In the genomic region with DNA sequence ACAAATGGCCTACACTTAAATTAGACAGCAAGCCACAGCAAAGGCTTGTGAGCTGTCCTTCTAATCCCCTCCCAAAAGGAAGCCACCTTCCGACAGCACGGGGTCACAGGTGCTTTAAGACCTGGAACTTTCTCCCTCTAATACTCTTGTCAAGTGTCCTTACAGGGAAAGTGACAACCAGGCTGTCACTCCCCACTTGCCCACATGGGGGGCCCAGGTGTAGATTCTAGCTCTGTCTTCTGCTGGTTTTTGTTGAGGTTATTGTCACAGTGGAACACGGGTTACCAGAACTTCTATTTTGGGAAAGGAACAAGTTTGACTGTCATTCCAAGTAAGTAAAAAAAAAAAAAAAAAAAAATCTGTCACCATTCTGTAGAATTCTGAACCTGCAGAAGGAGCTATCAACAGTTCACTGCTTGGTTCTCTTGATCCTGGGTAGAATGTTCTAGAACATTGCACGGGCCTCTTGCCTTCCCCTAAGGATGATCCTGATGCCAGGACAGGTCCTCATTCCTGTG, we compare ENCODE assay signal across 22 mouse cellular contexts.
DNase-seq lines count a peak whose midpoint lies in the region; ATAC-seq and TF ChIP-seq lines count a peak whose summit lies in the region.
"Had no signal": no experiment of that assay in that cellular context is flagged by ENCODE, and none has a peak within 500 bp of the region (broad histone marks: within the 10 kb centered on the region; RNA-seq: fewer than 3 reads in every experiment).

No protein-coding gene starts in this region.

- no peak overlapping the region for H3K9ac ChIP-seq in heart, embryonic 11.5 days (ENCODE audit: low read depth, low read length)
- H3K9ac ChIP-seq in heart, adult 2 months (ENCODE audit: low read depth, low read length), result no peak overlapping the region
- no peak overlapping the region for H3K9ac ChIP-seq in forebrain, postnatal 0 days
- no peak overlapping the region for H3K9ac ChIP-seq in forebrain, embryonic 15.5 days (replicated peaks)
- H3K9ac ChIP-seq: forebrain, embryonic 13.5 days; hindbrain, embryonic 15.5 days; kidney, embryonic 15.5 days; midbrain, embryonic 12.5 days had no signal

- no peaks in the 10 kb centered on the region for H3K9me3 ChIP-seq in heart, embryonic 11.5 days (replicated peaks; ENCODE audit: control insufficient read depth, low read length)
- H3K9me3 ChIP-seq in forebrain, postnatal 0 days (ENCODE audit: low read length), result no peaks in the 10 kb centered on the region
- no peaks in the 10 kb centered on the region for H3K9me3 ChIP-seq in forebrain, embryonic 15.5 days
- H3K9me3 ChIP-seq: forebrain, embryonic 13.5 days; hindbrain, embryonic 15.5 days; kidney, embryonic 15.5 days; midbrain, embryonic 12.5 days had no signal

- intact Hi-C loops in heart, adult 2 months (cut with DNase I), result loop anchor here (5.0 kb wide), 1 partner anchor 106 kb away; no protein-coding TSS in a partner anchor

- no peak overlapping the region for H3K4me3 ChIP-seq in heart, embryonic 11.5 days (ENCODE audit: low read depth, low read length)
- no peak overlapping the region for H3K4me3 ChIP-seq in heart, adult 2 months
- no peak overlapping the region for H3K4me3 ChIP-seq in spleen, adult 2 months (ENCODE audit: extremely low read depth, insufficient read depth, insufficient read length)
- H3K4me3 ChIP-seq in forebrain, postnatal 0 days (ENCODE audit: low read depth, low read length), result no peak overlapping the region
- no peak overlapping the region for H3K4me3 ChIP-seq in forebrain, embryonic 15.5 days
- H3K4me3 ChIP-seq: forebrain, embryonic 13.5 days; hindbrain, embryonic 15.5 days; kidney, embryonic 15.5 days; midbrain, embryonic 12.5 days had no signal

- TF ChIP-seq CTCF in heart, adult 2 months (IDR thresholded peaks at IDR 0.05), result no peak
- TF ChIP-seq CTCF in spleen, adult 2 months (IDR thresholded peaks at IDR 0.05; ENCODE audit: extremely low read depth, insufficient read depth, insufficient read length, insufficient replicate concordance), result no peak
- no peak for TF ChIP-seq CTCF in forebrain, postnatal 0 days (IDR thresholded peaks at IDR 0.05; ENCODE audit: low read depth)

- H3K27ac ChIP-seq in heart, embryonic 11.5 days (ENCODE audit: low read depth, low read length), result 0 out of 2 replicates have a peak overlapping the region, but pooled peaks have one; percentile 50
- H3K27ac ChIP-seq in heart, adult 2 months, result no peak overlapping the region
- H3K27ac ChIP-seq in spleen, adult 2 months (ENCODE audit: insufficient read depth, low read length), result peak overlapping the region; percentile 48; the same call in 1 of the 2 replicates
- H3K27ac ChIP-seq in forebrain, postnatal 0 days (ENCODE audit: low read depth, low read length), result no peak overlapping the region
- H3K27ac ChIP-seq in forebrain, embryonic 15.5 days (replicated peaks), result no peak overlapping the region
- H3K27ac ChIP-seq: forebrain, embryonic 13.5 days; hindbrain, embryonic 15.5 days; kidney, embryonic 15.5 days; midbrain, embryonic 12.5 days had no signal

- no peaks in the 10 kb centered on the region for H3K27me3 ChIP-seq in heart, embryonic 11.5 days (ENCODE audit: control insufficient read depth, insufficient read depth, low read length)
- no peaks in the 10 kb centered on the region for H3K27me3 ChIP-seq in heart, adult 2 months (ENCODE audit: control insufficient read depth, insufficient read depth, low read length)
- H3K27me3 ChIP-seq in spleen, adult 2 months (ENCODE audit: control insufficient read depth, insufficient read depth, low read length), result no peaks in the 10 kb centered on the region
- H3K27me3 ChIP-seq in forebrain, postnatal 0 days (ENCODE audit: insufficient read depth, low read length), result no peaks in the 10 kb centered on the region
- H3K27me3 ChIP-seq in forebrain, embryonic 15.5 days, result no peaks in the 10 kb centered on the region
- H3K27me3 ChIP-seq: forebrain, embryonic 13.5 days; hindbrain, embryonic 15.5 days; kidney, embryonic 15.5 days; midbrain, embryonic 12.5 days had no signal

- TF ChIP-seq POLR2A in heart, adult 2 months (IDR thresholded peaks at IDR 0.05; ENCODE audit: insufficient read depth, low read depth, low read length), result no peak
- TF ChIP-seq POLR2A in spleen, adult 2 months (IDR thresholded peaks at IDR 0.05; ENCODE audit: low read depth, low read length), result no peak

- H3K4me1 ChIP-seq in heart, embryonic 11.5 days (ENCODE audit: control insufficient read depth, insufficient read depth, low read length), result peaks cover 43% of the 10 kb centered on the region
- H3K4me1 ChIP-seq in heart, adult 2 months (ENCODE audit: control insufficient read depth, insufficient read depth, low read length), result peaks cover 2% of the 10 kb centered on the region; the same call in 1 of the 2 replicates
- H3K4me1 ChIP-seq in spleen, adult 2 months (ENCODE audit: control insufficient read depth, insufficient read depth, insufficient read length), result no peaks in the 10 kb centered on the region; the same call in 1 of the 2 replicates
- H3K4me1 ChIP-seq in forebrain, postnatal 0 days (ENCODE audit: insufficient read depth), result no peaks in the 10 kb centered on the region
- H3K4me1 ChIP-seq in forebrain, embryonic 15.5 days, result no peaks in the 10 kb centered on the region
- H3K4me1 ChIP-seq: forebrain, embryonic 13.5 days; hindbrain, embryonic 15.5 days; midbrain, embryonic 12.5 days had no signal

- 65% methylated on average over 4 of the region's 4 CpGs for WGBS in heart, embryonic 11.5 days (ENCODE audit: insufficient replicate concordance)
- 67% methylated on average over 4 of the region's 4 CpGs for WGBS in heart, adult 2 months
- WGBS in spleen, adult 2 months, result 46% methylated on average over 4 of the region's 4 CpGs
- WGBS in forebrain, postnatal 0 days, result 81% methylated on average over 4 of the region's 4 CpGs
- 81% methylated on average over 4 of the region's 4 CpGs for WGBS in forebrain, embryonic 15.5 days

- no peak overlapping the region for H3K4me2 ChIP-seq in heart, embryonic 11.5 days
- H3K4me2 ChIP-seq in forebrain, postnatal 0 days (ENCODE audit: low read depth), result no peak overlapping the region
- no peak overlapping the region for H3K4me2 ChIP-seq in forebrain, embryonic 15.5 days (replicated peaks)
- H3K4me2 ChIP-seq: forebrain, embryonic 13.5 days; hindbrain, embryonic 15.5 days; kidney, embryonic 15.5 days; midbrain, embryonic 12.5 days had no signal

- H3K36me3 ChIP-seq in heart, embryonic 11.5 days (ENCODE audit: control insufficient read depth, insufficient read depth, low read length), result no peaks in the 10 kb centered on the region
- no peaks in the 10 kb centered on the region for H3K36me3 ChIP-seq in heart, adult 2 months (ENCODE audit: control insufficient read depth, insufficient read depth, low read length)
- no peaks in the 10 kb centered on the region for H3K36me3 ChIP-seq in spleen, adult 2 months (ENCODE audit: control insufficient read depth, insufficient read depth, low read length)
- H3K36me3 ChIP-seq in forebrain, postnatal 0 days (ENCODE audit: insufficient read depth), result no peaks in the 10 kb centered on the region
- no peaks in the 10 kb centered on the region for H3K36me3 ChIP-seq in forebrain, embryonic 15.5 days
- H3K36me3 ChIP-seq: hindbrain, embryonic 15.5 days; kidney, embryonic 15.5 days; midbrain, embryonic 12.5 days had no signal

- H3K79me2 ChIP-seq in heart, adult 2 months (replicated peaks; ENCODE audit: control insufficient read depth, insufficient read depth, low read length), result no peaks in the 10 kb centered on the region

- DNase-seq in heart, adult 2 months, result no peak
- no peak for DNase-seq in spleen, adult 2 months (ENCODE audit: low read depth in 1 of 2, low spot score in 2 of 2)
- no peak for DNase-seq in spleen, postnatal 36 days (ENCODE audit: low spot score in 2 of 2)
- DNase-seq in thymus, postnatal 0 days (ENCODE audit: low spot score), result peak; percentile 72
- DNase-seq in forebrain, postnatal 0 days, result no peak
- DNase-seq in ovary, adult 18-20 months (ENCODE audit: low spot score), result no peak
- DNase-seq: adrenal gland, postnatal 10 days; cerebellum, adult 18-20 months; cerebellum, postnatal 14 days; embryo, embryonic 11 days; gastrocnemius, postnatal 14 days; heart, adult 18-20 months; heart, postnatal 4 days; lung, adult 18-20 months; right cerebral cortex, postnatal 14 days had no signal

- no peak for ATAC-seq in heart, embryonic 11.5 days (replicated peaks; ENCODE audit: insufficient number of reproducible peaks, low FRiP score, low TSS enrichment)
- ATAC-seq in forebrain, postnatal 0 days, result no peak
- no peak for ATAC-seq in forebrain, embryonic 15.5 days (replicated peaks)
- ATAC-seq: forebrain, embryonic 13.5 days; intestine, embryonic 16.5 days had no signal

- TF ChIP-seq EP300 in heart, adult 2 months (IDR thresholded peaks at IDR 0.05; ENCODE audit: insufficient read depth, low read depth, low read length), result no peak

Comparison
In these comparisons a context has a peak if more than half of its experiments do, and no peak if none do; other contexts are left out.
1. H3K27ac ChIP-seq: peak in heart, embryonic 11.5 days (single experiment) and spleen, adult 2 months (single experiment); none in heart, adult 2 months (single experiment), forebrain, postnatal 0 days (single experiment) and forebrain, embryonic 15.5 days (single experiment).